Mouse (Mus musculus) ES-Bruce4 (cell line): ENCODE data around the gene Mgst2.

Experiments used
- EP300 ChIP-seq: IDR thresholded peaks from 2 replicates; pipeline ENCODE4 v1.6.1; 2011; ENCODE audit warnings: low read depth, low read length; ENCODE audit not compliant: insufficient read depth
- POLR2A ChIP-seq: IDR thresholded peaks from one replicate; pipeline ENCODE4 v1.8.1; 2011; ENCODE audit warnings: low read length; ENCODE audit not compliant: insufficient read depth

- no peak for TF ChIP-seq POLR2A
- TF ChIP-seq EP300: no peak
Measured at GRCm38 (mm10) chr3:51730662-51731061, 70.5 kb downstream of the Mgst2 start.
